19 mouse cellular contexts compared by ENCODE assay signal in the genomic region with DNA sequence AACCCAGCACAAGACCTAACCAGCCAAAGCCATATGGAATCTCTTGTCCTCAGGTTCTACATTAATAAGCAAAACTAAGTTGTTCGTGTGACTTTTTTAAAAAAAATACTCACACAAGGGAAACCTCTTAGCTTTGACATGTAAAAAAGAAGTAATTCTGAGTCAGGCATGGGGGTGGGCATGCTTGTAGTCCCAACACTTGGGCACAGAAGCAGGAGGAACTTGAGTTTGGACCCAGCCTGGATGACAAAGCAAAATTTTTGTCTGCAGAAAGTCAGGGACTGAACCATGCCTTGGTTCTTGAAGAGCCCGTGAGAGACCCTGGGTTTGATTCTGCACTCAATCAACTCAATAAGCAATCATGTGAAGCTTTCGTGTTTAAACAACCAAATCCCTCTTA. TPM values are rescaled to one million over a fixed set of nuclear protein-coding genes. Genes with fewer than 3 reads are reported as not detected.
"Had no signal": no experiment of that assay in that cellular context is flagged by ENCODE, and none has a peak within 500 bp of the region (broad histone marks: within the 10 kb centered on the region; RNA-seq: fewer than 3 reads in every experiment).

No protein-coding gene starts in this region.

- DNase-seq: lung, adult 18-20 months; lung, embryonic 14.5 days; lung, postnatal 10 days; lung, postnatal 4 days; retina, postnatal 1 day; right cerebral cortex, adult 18-20 months; right cerebral cortex, postnatal 25 days; thymus, adult 2 months; thymus, postnatal 25 days; thymus, postnatal 4 days had no signal

- H3K4me1 ChIP-seq: midbrain, embryonic 13.5 days; midbrain, embryonic 15.5 days; neural tube, embryonic 13.5 days; neural tube, embryonic 15.5 days; stomach, embryonic 15.5 days had no signal

- ATAC-seq: midbrain, embryonic 13.5 days; midbrain, embryonic 15.5 days had no signal

- H3K27ac ChIP-seq: midbrain, embryonic 13.5 days; midbrain, embryonic 15.5 days; neural tube, embryonic 13.5 days; neural tube, embryonic 15.5 days; stomach, embryonic 15.5 days; stomach, postnatal 0 days had no signal

- H3K4me3 ChIP-seq: megakaryocyte, embryonic 14.5 days; midbrain, embryonic 13.5 days; midbrain, embryonic 15.5 days; neural tube, embryonic 13.5 days; neural tube, embryonic 15.5 days; stomach, embryonic 15.5 days had no signal

RNA-seq across cellular contexts. Expression of a gene that starts 17.6 kb away (rescaled TPM):
- total RNA-seq: megakaryocyte progenitor cell, adult 5-6 weeks; monocyte, adult 5-6 weeks had no signal
